Mouse (Mus musculus) small intestine, adult 2 months (tissue): ENCODE measurements around the gene Prx. TPM values are rescaled to one million over a fixed set of nuclear protein-coding genes. Genes with fewer than 3 reads are reported as not detected.

ENCODE experiments used
- H3K27ac ChIP-seq: fragments of 200-500 bp; 2 replicates; pipeline ENCODE4 v1.5.1; 2012; ENCODE audit warnings: low read depth, low read length, control low read depth, inconsistent platforms; ENCODE audit not compliant: insufficient read depth
- H3K27me3 ChIP-seq: fragments of 200-500 bp; 2 replicates; pipeline ENCODE4 v1.6.1; 2012; ENCODE audit warnings: mild to moderate bottlenecking, moderate library complexity, low read length, inconsistent platforms; ENCODE audit not compliant: control insufficient read depth, insufficient read depth
- H3K36me3 ChIP-seq: fragments of 200-500 bp; 2 replicates; pipeline ENCODE4 v1.6.1; 2012; ENCODE audit warnings: mild to moderate bottlenecking, low read length, control low read depth, inconsistent platforms; ENCODE audit not compliant: control insufficient read depth, insufficient read depth
- H3K4me1 ChIP-seq: fragments of 200-500 bp; 2 replicates; pipeline ENCODE4 v1.6.1; 2012; ENCODE audit warnings: low read length, inconsistent platforms, mixed read lengths; ENCODE audit not compliant: control insufficient read depth, insufficient read depth, insufficient read length
- H3K4me3 ChIP-seq: fragments of 200-500 bp; 2 replicates; pipeline ENCODE4 v1.5.1; 2012; ENCODE audit warnings: low read depth, mild to moderate bottlenecking, control low read depth, inconsistent platforms, low read length, moderate library complexity
- CTCF ChIP-seq: fragments of 200-500 bp; IDR thresholded peaks from 2 replicates; pipeline ENCODE4 v1.5.1; 2012; ENCODE audit warnings: low read depth, mild to moderate bottlenecking, control low read depth, inconsistent platforms, low read length, moderate library complexity, mixed read lengths; ENCODE audit not compliant: insufficient replicate concordance, insufficient read length; ENCODE audit errors: extremely low read depth
- POLR2A ChIP-seq: fragments of 200-500 bp; IDR thresholded peaks from 2 replicates; pipeline ENCODE4 v1.6.1; 2012; ENCODE audit warnings: low read depth, mild to moderate bottlenecking, control low read depth, inconsistent platforms, low read length, moderate library complexity
- WGBS: fragments of 180-500 bp; shearing (Covaris S2); methylation state at CpG from one replicate; pipeline ENCODE4 v1.1.7; 2018; 5-methylcytosine and 5-hydroxymethylcytosine counted together
- polyA plus RNA-seq: library from polyadenylated mRNA; depleted of rRNA; stranded (reverse); fragments of >200 nt; gene quantifications from 2 replicates; pipeline ENCODE4 v1.2.3, GENCODE M21; 2012

Prx gene
- polyA plus RNA-seq, 1 experiment, result 0.68 TPM

GRCm38 (mm10) chr7:27537998-27538397, 38.9 kb downstream of the Prx start:
- WGBS, result 89% methylated on average over 8 of the region's 8 CpGs
- TF ChIP-seq POLR2A (no peak), CTCF (no peak)

GRCm38 (mm10) chr7:27538797-27539196, 39.7 kb downstream of the Prx start:
- Histone ChIP-seq H3K4me3 (no peak overlapping the region), H3K4me1 (peaks cover 18% of the 10 kb centered on the region), H3K27ac (no peak overlapping the region), H3K27me3 (no peaks in the 10 kb centered on the region), H3K36me3 (no peaks in the 10 kb centered on the region)
- 92% methylated on average over 2 of the region's 2 CpGs for WGBS
- TF ChIP-seq CTCF (no peak), POLR2A (no peak)

More at GRCm38 (mm10) chr7:27537998-27538397, 38.9 kb downstream of the Prx start:
- H3K27ac ChIP-seq, result no peak overlapping the region
- H3K4me3 ChIP-seq, result no peak overlapping the region
- no peaks in the 10 kb centered on the region for H3K36me3 ChIP-seq
- H3K4me1 ChIP-seq, result peaks cover 18% of the 10 kb centered on the region
- no peaks in the 10 kb centered on the region for H3K27me3 ChIP-seq

GRCm38 (mm10) chr7:27540521-27540920, 41.4 kb downstream of the Prx start:
- TF ChIP-seq POLR2A (no peak), CTCF (no peak)
- WGBS, result 42% methylated on average over 2 of the region's 2 CpGs
- H3K4me1 ChIP-seq, result peaks cover 18% of the 10 kb centered on the region
- H3K27me3 ChIP-seq, result no peaks in the 10 kb centered on the region
- no peak overlapping the region for H3K4me3 ChIP-seq
- H3K27ac ChIP-seq, result no peak overlapping the region
- H3K36me3 ChIP-seq, result no peaks in the 10 kb centered on the region

GRCm38 (mm10) chr7:27540935-27541334, 41.8 kb downstream of the Prx start:
- Histone ChIP-seq H3K36me3 (no peaks in the 10 kb centered on the region), H3K27me3 (no peaks in the 10 kb centered on the region), H3K27ac (no peak overlapping the region), H3K4me3 (no peak overlapping the region), H3K4me1 (peaks cover 18% of the 10 kb centered on the region)
- TF ChIP-seq POLR2A (no peak), CTCF (no peak)
- 67% methylated on average over 6 of the region's 6 CpGs for WGBS

- no peaks in the 10 kb centered on the region for H3K36me3 ChIP-seq
- peaks cover 18% of the 10 kb centered on the region for H3K4me1 ChIP-seq
- no peaks in the 10 kb centered on the region for H3K27me3 ChIP-seq
- no peak overlapping the region for H3K27ac ChIP-seq
- TF ChIP-seq CTCF (no peak), POLR2A (no peak)
- H3K4me3 ChIP-seq, result no peak overlapping the region
- WGBS, result 80% methylated on average over 16 of the region's 16 CpGs
These were observed 42.3 kb downstream of the Prx start for GRCm38 (mm10) chr7:27541431-27541830.

GRCm38 (mm10) chr7:27541922-27542321, 42.8 kb downstream of the Prx start:
- Histone ChIP-seq H3K36me3 (no peaks in the 10 kb centered on the region), H3K27me3 (no peaks in the 10 kb centered on the region), H3K4me1 (peaks cover 18% of the 10 kb centered on the region), H3K27ac (no peak overlapping the region), H3K4me3 (peak overlapping the region; percentile 73; the same call in 1 of the 2 replicates)
- WGBS, result 58% methylated on average over 5 of the region's 5 CpGs
- TF ChIP-seq POLR2A (no peak; the same call in 1 of the 2 replicates), CTCF (no peak)

- no peaks in the 10 kb centered on the region for H3K36me3 ChIP-seq
- no peak for TF ChIP-seq CTCF
- 0 out of 2 replicates have a peak, but pooled peaks have one; percentile 20 for TF ChIP-seq POLR2A
- H3K4me1 ChIP-seq, result peaks cover 18% of the 10 kb centered on the region
- no peaks in the 10 kb centered on the region for H3K27me3 ChIP-seq
- no peak overlapping the region for H3K27ac ChIP-seq
- peak overlapping the region; percentile 73 for H3K4me3 ChIP-seq
- WGBS, result 1% methylated on average over 30 of the region's 30 CpGs
These were observed 43.4 kb downstream of the Prx start for GRCm38 (mm10) chr7:27542392-27543033.

- Histone ChIP-seq H3K4me1 (peaks cover 15% of the 10 kb centered on the region), H3K27me3 (no peaks in the 10 kb centered on the region), H3K4me3 (peak overlapping the region; percentile 73; the same call in 1 of the 2 replicates), H3K36me3 (no peaks in the 10 kb centered on the region), H3K27ac (no peak overlapping the region)
- TF ChIP-seq POLR2A, result no peak
- TF ChIP-seq CTCF, result no peak
- WGBS, result 28% methylated on average over 6 of the region's 6 CpGs
These were observed 43.9 kb downstream of the Prx start for GRCm38 (mm10) chr7:27543065-27543464.
